Mouse (Mus musculus) cortical plate, adult 2 months (tissue): ENCODE results near the gene Irgc1.

ENCODE experiments used
- CTCF ChIP-seq: fragments of 200-500 bp; IDR thresholded peaks from 2 replicates; pipeline ENCODE4 v1.5.1; 2011; ENCODE audit warnings: mild to moderate bottlenecking, control low read depth, low read length; ENCODE audit not compliant: insufficient read depth; ENCODE audit errors: extremely low read depth
- POLR2A ChIP-seq: fragments of 200-500 bp; IDR thresholded peaks from 2 replicates; pipeline ENCODE4 v1.6.1; 2011; ENCODE audit warnings: mild to moderate bottlenecking, low read length, control low read depth; ENCODE audit not compliant: insufficient read depth; ENCODE audit errors: extremely low read depth

DNA sequence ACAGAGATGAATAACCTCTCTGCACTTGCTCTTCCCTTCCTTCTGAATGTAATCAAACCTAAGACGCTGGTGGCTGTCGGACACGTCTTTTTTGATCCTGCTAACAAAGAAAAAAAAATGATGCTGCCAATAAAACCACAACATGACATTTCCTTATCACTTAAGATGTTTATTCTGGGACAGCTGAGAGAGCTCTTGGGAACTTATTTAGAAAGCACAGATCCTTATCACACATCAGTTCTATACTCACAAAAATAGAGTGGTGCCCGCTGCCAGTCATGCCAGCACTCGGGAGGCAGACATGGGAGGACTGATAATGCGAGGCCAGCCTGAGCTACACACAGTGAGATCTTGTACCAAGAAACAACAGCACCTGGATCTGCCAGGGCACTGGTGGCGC is 12.2 kb downstream of the Irgc1 start:
- TF ChIP-seq CTCF: no peak
- TF ChIP-seq POLR2A: no peak
